Mouse (Mus musculus): ENCODE results near the gene Pdzrn3. TPM values are rescaled to one million over a fixed set of nuclear protein-coding genes. Genes with fewer than 3 reads are reported as not detected.

Gene Pdzrn3
- polyA plus RNA-seq, 1 experiment from 2014 or later: not detected

GRCm38 (mm10) chr6:101382891-101383290, 5.2 kb upstream of the Pdzrn3 start:
- Histone ChIP-seq H3K36me3 (ENCODE audit: inconsistent target) (no peaks in the 10 kb centered on the region), H3K27ac (no peak overlapping the region), H3K4me3 (ENCODE audit: inconsistent target) (no peak overlapping the region), H3K79me2 (ENCODE audit: inconsistent target) (no peaks in the 10 kb centered on the region)
- 97% methylated on average over 4 of the region's 4 CpGs for WGBS (ENCODE audit: missing documents)

GRCm38 (mm10) chr6:101379546-101379945, 1.8 kb upstream of the Pdzrn3 start:
- 77% methylated on average over 3 of the region's 3 CpGs for WGBS (ENCODE audit: missing documents)
- no peak overlapping the region for H3K4me3 ChIP-seq (ENCODE audit: inconsistent target)
- no peaks in the 10 kb centered on the region for H3K36me3 ChIP-seq (ENCODE audit: inconsistent target)
- H3K27ac ChIP-seq: no peak overlapping the region
- H3K79me2 ChIP-seq (ENCODE audit: inconsistent target): no peaks in the 10 kb centered on the region

- no peaks in the 10 kb centered on the region for H3K36me3 ChIP-seq (ENCODE audit: inconsistent target)
- WGBS (ENCODE audit: missing documents): 4% methylated on average over 27 of the region's 29 CpGs
- H3K27ac ChIP-seq: no peak overlapping the region
- no peak overlapping the region for H3K4me3 ChIP-seq (ENCODE audit: inconsistent target)
- H3K79me2 ChIP-seq (ENCODE audit: inconsistent target): no peaks in the 10 kb centered on the region
These were observed 375 bp upstream of the Pdzrn3 start for GRCm38 (mm10) chr6:101377935-101378609.

GRCm38 (mm10) chr6:101376511-101377166, 1.1 kb downstream of the Pdzrn3 start:
- WGBS (ENCODE audit: missing documents): 46% methylated on average over 10 of the region's 10 CpGs
- Histone ChIP-seq H3K27ac (no peak overlapping the region), H3K36me3 (ENCODE audit: inconsistent target) (no peaks in the 10 kb centered on the region), H3K4me3 (ENCODE audit: inconsistent target) (no peak overlapping the region), H3K79me2 (ENCODE audit: inconsistent target) (no peaks in the 10 kb centered on the region)

- WGBS (ENCODE audit: missing documents): 78% methylated on average over 10 of the region's 10 CpGs
- Histone ChIP-seq H3K4me3 (ENCODE audit: inconsistent target) (no peak overlapping the region), H3K79me2 (ENCODE audit: inconsistent target) (no peaks in the 10 kb centered on the region), H3K27ac (no peak overlapping the region), H3K36me3 (ENCODE audit: inconsistent target) (no peaks in the 10 kb centered on the region)
These were observed 1.6 kb downstream of the Pdzrn3 start for GRCm38 (mm10) chr6:101376049-101376448.

GRCm38 (mm10) chr6:101374721-101375120, 3.0 kb downstream of the Pdzrn3 start:
- Histone ChIP-seq H3K36me3 (ENCODE audit: inconsistent target) (no peaks in the 10 kb centered on the region), H3K27ac (no peak overlapping the region), H3K79me2 (ENCODE audit: inconsistent target) (no peaks in the 10 kb centered on the region), H3K4me3 (ENCODE audit: inconsistent target) (no peak overlapping the region)
- WGBS (ENCODE audit: missing documents): 75% methylated on average over 5 of the region's 7 CpGs

GRCm38 (mm10) chr6:101374186-101374585, 3.5 kb downstream of the Pdzrn3 start:
- 92% methylated on average over 1 of the region's 1 CpGs for WGBS (ENCODE audit: missing documents)
- H3K36me3 ChIP-seq (ENCODE audit: inconsistent target): no peaks in the 10 kb centered on the region
- H3K79me2 ChIP-seq (ENCODE audit: inconsistent target): no peaks in the 10 kb centered on the region
- H3K27ac ChIP-seq: no peak overlapping the region
- H3K4me3 ChIP-seq (ENCODE audit: inconsistent target): no peak overlapping the region

GRCm38 (mm10) chr6:101372982-101373381, 4.7 kb downstream of the Pdzrn3 start:
- Histone ChIP-seq H3K79me2 (ENCODE audit: inconsistent target) (no peaks in the 10 kb centered on the region), H3K27ac (no peak overlapping the region), H3K4me3 (ENCODE audit: inconsistent target) (no peak overlapping the region), H3K36me3 (ENCODE audit: inconsistent target) (no peaks in the 10 kb centered on the region)
- WGBS (ENCODE audit: missing documents): 85% methylated on average over 5 of the region's 5 CpGs

- Histone ChIP-seq H3K36me3 (ENCODE audit: inconsistent target) (no peaks in the 10 kb centered on the region), H3K27ac (no peak overlapping the region), H3K4me3 (ENCODE audit: inconsistent target) (no peak overlapping the region), H3K79me2 (ENCODE audit: inconsistent target) (no peaks in the 10 kb centered on the region)
- 74% methylated on average over 9 of the region's 9 CpGs for WGBS (ENCODE audit: missing documents)
These were observed 10.7 kb downstream of the Pdzrn3 start for GRCm38 (mm10) chr6:101366809-101367602.

GRCm38 (mm10) chr6:101365795-101366194, 11.9 kb downstream of the Pdzrn3 start:
- WGBS (ENCODE audit: missing documents): 97% methylated on average over 6 of the region's 6 CpGs
- Histone ChIP-seq H3K79me2 (ENCODE audit: inconsistent target) (no peaks in the 10 kb centered on the region), H3K36me3 (ENCODE audit: inconsistent target) (no peaks in the 10 kb centered on the region), H3K4me3 (ENCODE audit: inconsistent target) (no peak overlapping the region), H3K27ac (no peak overlapping the region)

- WGBS (ENCODE audit: missing documents): 86% methylated on average over 5 of the region's 5 CpGs
- Histone ChIP-seq H3K79me2 (ENCODE audit: inconsistent target) (no peaks in the 10 kb centered on the region), H3K27ac (no peak overlapping the region), H3K36me3 (ENCODE audit: inconsistent target) (no peaks in the 10 kb centered on the region), H3K4me3 (ENCODE audit: inconsistent target) (no peak overlapping the region)
These were observed 13.8 kb downstream of the Pdzrn3 start for GRCm38 (mm10) chr6:101363904-101364303.

GRCm38 (mm10) chr6:101362728-101363127, 15.0 kb downstream of the Pdzrn3 start:
- no peak overlapping the region for H3K27ac ChIP-seq
- no peak overlapping the region for H3K4me3 ChIP-seq (ENCODE audit: inconsistent target)
- no peaks in the 10 kb centered on the region for H3K79me2 ChIP-seq (ENCODE audit: inconsistent target)
- 76% methylated on average over 5 of the region's 5 CpGs for WGBS (ENCODE audit: missing documents)
- H3K36me3 ChIP-seq (ENCODE audit: inconsistent target): no peaks in the 10 kb centered on the region

GRCm38 (mm10) chr6:101362268-101362667, 15.4 kb downstream of the Pdzrn3 start:
- no peak overlapping the region for H3K4me3 ChIP-seq (ENCODE audit: inconsistent target)
- no peaks in the 10 kb centered on the region for H3K79me2 ChIP-seq (ENCODE audit: inconsistent target)
- no peak overlapping the region for H3K27ac ChIP-seq
- H3K36me3 ChIP-seq (ENCODE audit: inconsistent target): no peaks in the 10 kb centered on the region
- WGBS (ENCODE audit: missing documents): 86% methylated on average over 4 of the region's 4 CpGs

GRCm38 (mm10) chr6:101360211-101360737, 17.4 kb downstream of the Pdzrn3 start:
- no peaks in the 10 kb centered on the region for H3K36me3 ChIP-seq (ENCODE audit: inconsistent target)
- no peak overlapping the region for H3K4me3 ChIP-seq (ENCODE audit: inconsistent target)
- no peaks in the 10 kb centered on the region for H3K79me2 ChIP-seq (ENCODE audit: inconsistent target)
- WGBS (ENCODE audit: missing documents): 82% methylated on average over 12 of the region's 12 CpGs
- H3K27ac ChIP-seq: no peak overlapping the region

- Histone ChIP-seq H3K4me3 (ENCODE audit: inconsistent target) (no peak overlapping the region), H3K36me3 (ENCODE audit: inconsistent target) (no peaks in the 10 kb centered on the region), H3K27ac (no peak overlapping the region), H3K79me2 (ENCODE audit: inconsistent target) (no peaks in the 10 kb centered on the region)
- WGBS (ENCODE audit: missing documents): 59% methylated on average over 4 of the region's 4 CpGs
These were observed 18.1 kb downstream of the Pdzrn3 start for GRCm38 (mm10) chr6:101359646-101360045.
